9 mouse cellular contexts compared by ENCODE assay signal in the genomic region with DNA sequence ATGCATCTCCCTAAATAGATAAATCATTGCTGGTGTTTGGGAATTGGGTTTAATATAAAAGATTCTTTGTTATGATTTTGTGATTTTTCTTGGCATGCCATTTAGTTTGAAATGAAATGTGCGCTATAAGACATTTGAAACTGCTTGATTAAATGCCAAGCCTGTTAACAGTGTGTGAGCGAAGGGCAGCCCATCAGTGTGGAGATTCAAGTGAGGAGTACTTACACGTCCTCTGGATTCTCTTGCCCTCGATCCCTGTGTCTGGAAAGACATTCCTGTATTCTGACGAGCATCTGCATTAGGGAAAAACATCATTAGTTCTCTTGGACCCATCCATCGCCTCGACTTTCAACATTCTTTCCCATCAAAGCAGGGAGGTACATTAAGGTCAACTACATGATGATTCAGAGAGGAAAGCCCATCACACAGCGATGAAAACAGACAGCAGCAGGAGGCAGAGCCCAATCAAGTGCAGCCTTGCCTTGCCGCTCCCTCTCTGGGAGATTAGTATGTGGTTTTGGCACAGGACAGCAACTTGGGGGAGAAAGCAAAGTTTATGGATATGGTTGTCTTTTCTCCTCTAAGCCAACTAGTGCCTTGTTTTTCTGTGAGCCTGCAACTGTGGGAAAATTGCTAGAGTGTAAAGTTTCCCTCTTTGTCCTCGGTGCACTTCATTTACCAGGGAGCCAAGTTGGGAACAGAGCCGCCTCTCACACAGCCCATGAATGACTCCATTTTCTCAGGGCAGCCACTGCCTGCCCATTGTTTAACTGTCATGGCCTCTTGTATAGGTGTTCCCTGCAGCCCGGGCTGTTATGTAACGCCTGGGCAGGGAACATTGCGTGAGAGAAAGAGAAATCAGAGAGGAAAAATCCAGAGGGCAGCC. TPM values are rescaled to one million over a fixed set of nuclear protein-coding genes. Genes with fewer than 3 reads are reported as not detected.
A peak's percentile ranks its signal among the peaks of the same experiment; 100 is the strongest.
DNase-seq lines count a peak whose midpoint lies in the region; ATAC-seq lines count a peak whose summit lies in the region.
"Had no signal": no experiment of that assay in that cellular context is flagged by ENCODE, and none has a peak within 500 bp of the region (broad histone marks: within the 10 kb centered on the region; RNA-seq: fewer than 3 reads in every experiment).

No protein-coding gene starts in this region.

- 24% methylated on average over 14 of the region's 14 CpGs for WGBS in embryonic facial prominence, embryonic 14.5 days
- WGBS in hindbrain, embryonic 16.5 days, result 32% methylated on average over 14 of the region's 14 CpGs

- DNase-seq in layer of hippocampus, adult 18-20 months (ENCODE audit: low spot score in 2 of 2), result peak; percentile 44 to 78
- no peak for DNase-seq in layer of hippocampus, postnatal 25 days (ENCODE audit: extremely low spot score in 1 of 2, low spot score in 1 of 2)
- peak; percentile 93 for DNase-seq in embryonic facial prominence, embryonic 14.5 days (ENCODE audit: low spot score)
- DNase-seq in lung, postnatal 36 days, result peak; percentile 41
- no peak for DNase-seq in thymus, postnatal 14 days
- DNase-seq in liver, result no peak

- H3K4me3 ChIP-seq in embryonic facial prominence, embryonic 14.5 days (ENCODE audit: low read depth, low read length), result no peak overlapping the region
- H3K4me3 ChIP-seq in hindbrain, embryonic 16.5 days (ENCODE audit: low read length), result no peak overlapping the region

- no peaks in the 10 kb centered on the region for H3K36me3 ChIP-seq in embryonic facial prominence, embryonic 14.5 days (ENCODE audit: control insufficient read depth, insufficient read depth, low read length)
- no peaks in the 10 kb centered on the region for H3K36me3 ChIP-seq in hindbrain, embryonic 16.5 days (ENCODE audit: control insufficient read depth, insufficient read depth, low read length)

- peaks cover 22% of the 10 kb centered on the region for H3K4me1 ChIP-seq in embryonic facial prominence, embryonic 14.5 days (ENCODE audit: control insufficient read depth, insufficient read depth, low read length)
- no peaks in the 10 kb centered on the region for H3K4me1 ChIP-seq in hindbrain, embryonic 16.5 days (ENCODE audit: control insufficient read depth, insufficient read depth, low read depth, low read length)

- no peaks in the 10 kb centered on the region for H3K9me3 ChIP-seq in embryonic facial prominence, embryonic 14.5 days (ENCODE audit: control insufficient read depth, low read length)
- H3K9me3 ChIP-seq in hindbrain, embryonic 16.5 days (ENCODE audit: control insufficient read depth, low read length), result no peaks in the 10 kb centered on the region

- peak; percentile 90 for ATAC-seq in embryonic facial prominence, embryonic 14.5 days (ENCODE audit: low read depth)
- ATAC-seq in hindbrain, embryonic 16.5 days, result peak; percentile 97

- peak overlapping the region; percentile 1 for H3K4me2 ChIP-seq in embryonic facial prominence, embryonic 14.5 days (ENCODE audit: low read depth, low read length)
- H3K4me2 ChIP-seq in hindbrain, embryonic 16.5 days (ENCODE audit: low read length), result no peak overlapping the region

- H3K27ac ChIP-seq in embryonic facial prominence, embryonic 14.5 days (replicated peaks; ENCODE audit: low read depth, low read length), result peak overlapping the region; percentile 81
- H3K27ac ChIP-seq in hindbrain, embryonic 16.5 days (ENCODE audit: low read depth, low read length), result peak overlapping the region; percentile 55; the same call in 1 of the 2 replicates
- H3K27ac ChIP-seq: macrophage had no signal

- H3K9ac ChIP-seq in embryonic facial prominence, embryonic 14.5 days (ENCODE audit: low read depth, low read length), result no peak overlapping the region
- no peak overlapping the region for H3K9ac ChIP-seq in hindbrain, embryonic 16.5 days (ENCODE audit: low read depth, low read length)

- H3K27me3 ChIP-seq in embryonic facial prominence, embryonic 14.5 days (replicated peaks; ENCODE audit: control insufficient read depth, insufficient read depth, low read length), result no peaks in the 10 kb centered on the region
- no peaks in the 10 kb centered on the region for H3K27me3 ChIP-seq in hindbrain, embryonic 16.5 days (replicated peaks; ENCODE audit: control insufficient read depth, insufficient read depth, low read length)

RNA-seq across cellular contexts. Expression of gene Zfp648, which starts 44.6 kb away (rescaled TPM):
- total RNA-seq in layer of hippocampus, adult 18-20 months (2021), result under 1 TPM; 0.18 to 0.50 TPM
- total RNA-seq in layer of hippocampus, postnatal 25 days (2021), result under 1 TPM; 0.31 to 0.37 TPM
- 0.32 and 0.77 TPM in 2 replicates for polyA plus RNA-seq in embryonic facial prominence, embryonic 14.5 days (2014; fragmentation: Nextera tagmentation; extraction: Ambion mirVana)
- polyA plus RNA-seq in hindbrain, embryonic 16.5 days (2015; fragmentation: Nextera tagmentation; extraction: Ambion mirVana), result 1.5 and 1.6 TPM in 2 replicates
- polyA plus RNA-seq: heart, embryonic 14.5 days; macrophage had no signal

Comparison
In these comparisons a context has a peak if more than half of its experiments do, and no peak if none do; other contexts are left out.
1. DNase-seq: peak in layer of hippocampus, adult 18-20 months (2 of 2), embryonic facial prominence, embryonic 14.5 days (single experiment) and lung, postnatal 36 days (single experiment); none in layer of hippocampus, postnatal 25 days (0 of 2), thymus, postnatal 14 days (single experiment) and liver (single experiment).